ENCODE assay signal across 34 mouse cellular contexts in genomic region chr13:83045970-83046369, GRCm38 (mm10).
"Had no signal": no experiment of that assay in that cellular context is flagged by ENCODE, and none has a peak within 500 bp of the region (broad histone marks: within the 10 kb centered on the region; RNA-seq: fewer than 3 reads in every experiment).

No protein-coding gene starts in this region.

- DNase-seq: heart, postnatal 10 days; heart, postnatal 14 days; heart, postnatal 36 days; heart, postnatal 4 days; kidney, adult 11 months; kidney, adult 18-20 months; kidney, adult 2 months; kidney, adult 8-10 months; kidney, adult 9 months; kidney, postnatal 10 days; kidney, postnatal 14 days; kidney, postnatal 25 days; kidney, postnatal 36 days; kidney, postnatal 4 days; layer of hippocampus, adult 9-11 months; layer of hippocampus, postnatal 36 days had no signal

- H3K4me3 ChIP-seq: heart, embryonic 10.5 days; heart, embryonic 12.5 days; heart, embryonic 13.5 days; heart, embryonic 15.5 days; hindbrain, embryonic 10.5 days; hindbrain, embryonic 12.5 days; hindbrain, embryonic 13.5 days; hindbrain, embryonic 15.5 days; intestine, embryonic 15.5 days; kidney, embryonic 15.5 days; layer of hippocampus, adult 2 months had no signal

- H3K36me3 ChIP-seq: heart, embryonic 10.5 days; heart, embryonic 12.5 days; heart, embryonic 13.5 days; heart, embryonic 15.5 days; hindbrain, embryonic 10.5 days; hindbrain, embryonic 12.5 days; hindbrain, embryonic 13.5 days; hindbrain, embryonic 15.5 days; intestine, embryonic 15.5 days; kidney, embryonic 15.5 days had no signal

- H3K27me3 ChIP-seq: heart, embryonic 12.5 days; heart, embryonic 13.5 days; heart, embryonic 15.5 days; hindbrain, embryonic 12.5 days; hindbrain, embryonic 13.5 days; hindbrain, embryonic 15.5 days; intestine, embryonic 15.5 days; kidney, embryonic 15.5 days had no signal

- ATAC-seq: hindbrain, embryonic 16.5 days; hindbrain, postnatal 0 days; inflammation-experienced regulatory T-cells, adult 6 months; intestine, embryonic 15.5 days; intestine, embryonic 16.5 days; intestine, postnatal 0 days had no signal

- H3K27ac ChIP-seq: heart, embryonic 10.5 days; heart, embryonic 13.5 days; heart, embryonic 15.5 days; hindbrain, embryonic 10.5 days; hindbrain, embryonic 12.5 days; hindbrain, embryonic 13.5 days; hindbrain, embryonic 14.5 days; hindbrain, embryonic 15.5 days; hindbrain, postnatal 0 days; intestine, embryonic 15.5 days; kidney, embryonic 15.5 days; kidney, postnatal 0 days; layer of hippocampus, adult 2 months had no signal

- H3K4me1 ChIP-seq: heart, embryonic 12.5 days; heart, embryonic 15.5 days; hindbrain, embryonic 10.5 days; hindbrain, embryonic 12.5 days; hindbrain, embryonic 13.5 days; hindbrain, embryonic 15.5 days; intestine, embryonic 15.5 days; kidney, embryonic 15.5 days had no signal
